Mouse (Mus musculus): ENCODE measurements around the gene Cdkl3.

Gene Cdkl3

DNA sequence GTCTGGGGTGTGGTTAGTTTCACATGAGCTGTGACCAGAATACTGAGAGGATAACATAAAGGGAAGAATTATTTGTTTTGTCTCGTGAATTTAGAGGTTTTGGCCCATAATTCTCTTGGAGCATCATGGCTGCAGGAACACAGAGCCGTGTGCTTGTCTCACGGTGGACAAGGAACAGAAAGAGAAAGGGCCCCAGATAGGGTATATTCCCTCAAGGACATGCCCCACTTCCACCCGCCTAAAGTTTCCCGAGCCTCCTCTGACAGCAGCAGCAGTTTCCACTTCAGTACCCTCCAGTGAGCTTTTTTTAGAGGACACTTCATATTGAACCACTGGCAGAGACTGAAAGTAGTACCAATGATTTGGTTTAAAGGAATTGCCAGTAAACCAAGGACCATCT, 7.5 kb downstream of the Cdkl3 start:
- DNase-seq (ENCODE audit: inconsistent ontology term) = no peak

DNA sequence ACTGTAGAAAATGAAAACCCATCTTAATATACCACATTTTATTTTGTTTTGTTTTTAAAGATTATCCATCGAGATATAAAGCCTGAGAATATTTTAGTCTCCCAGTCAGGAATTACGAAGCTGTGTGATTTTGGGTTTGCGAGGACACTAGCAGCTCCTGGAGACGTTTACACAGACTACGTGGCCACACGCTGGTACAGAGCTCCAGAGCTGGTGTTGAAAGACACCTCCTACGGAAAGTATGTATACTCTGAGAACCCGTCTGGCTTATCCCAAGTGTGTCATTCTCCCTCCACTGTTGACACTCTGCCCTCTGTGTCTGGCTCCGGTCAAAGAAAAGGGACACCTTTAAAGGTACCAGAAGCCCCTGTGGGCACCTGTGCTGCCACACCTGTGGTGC, 14.2 kb downstream of the Cdkl3 start:
- no peak for DNase-seq (ENCODE audit: inconsistent ontology term)

DNA sequence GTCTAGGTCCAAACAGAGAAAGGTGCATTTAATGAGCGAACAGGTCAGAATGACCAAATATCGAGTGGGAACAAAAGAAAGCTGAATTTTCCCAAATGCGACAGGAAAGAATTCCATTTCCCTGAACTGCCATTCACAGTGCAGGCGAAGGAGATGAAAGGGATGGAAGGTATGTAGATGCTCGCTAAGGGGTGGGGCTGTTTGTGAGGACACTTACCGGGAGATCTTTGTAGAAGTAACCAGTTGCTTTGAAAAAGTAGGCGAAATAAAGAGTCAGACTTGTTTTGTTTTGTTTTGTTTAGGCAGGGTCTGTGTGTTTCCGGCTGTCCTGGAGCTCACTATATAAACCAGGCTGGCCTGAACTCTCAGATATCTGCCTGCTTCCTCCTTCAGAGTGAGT, 28.3 kb downstream of the Cdkl3 start:
- no peak for DNase-seq (ENCODE audit: inconsistent ontology term)

DNA sequence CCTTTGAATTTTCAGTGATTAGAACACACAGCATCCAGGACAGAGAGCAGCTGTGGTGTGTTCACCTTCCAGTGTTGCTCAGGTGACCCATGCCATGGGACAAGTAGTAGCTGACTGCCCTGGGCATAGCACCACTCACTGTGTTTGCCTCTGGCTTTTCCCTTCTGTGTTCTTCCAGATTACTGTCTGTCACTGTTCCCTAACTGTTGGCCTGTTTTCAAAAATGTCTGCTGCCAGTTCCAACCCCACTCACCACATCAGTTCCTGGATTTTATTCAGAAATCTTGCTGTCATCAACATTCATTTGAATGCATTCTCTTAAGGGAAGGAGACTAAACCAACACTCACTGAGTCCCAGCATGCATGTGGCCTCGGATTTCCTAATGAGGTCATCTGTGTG, 29.9 kb downstream of the Cdkl3 start:
- peak; percentile 84 for DNase-seq (ENCODE audit: inconsistent ontology term)

DNA sequence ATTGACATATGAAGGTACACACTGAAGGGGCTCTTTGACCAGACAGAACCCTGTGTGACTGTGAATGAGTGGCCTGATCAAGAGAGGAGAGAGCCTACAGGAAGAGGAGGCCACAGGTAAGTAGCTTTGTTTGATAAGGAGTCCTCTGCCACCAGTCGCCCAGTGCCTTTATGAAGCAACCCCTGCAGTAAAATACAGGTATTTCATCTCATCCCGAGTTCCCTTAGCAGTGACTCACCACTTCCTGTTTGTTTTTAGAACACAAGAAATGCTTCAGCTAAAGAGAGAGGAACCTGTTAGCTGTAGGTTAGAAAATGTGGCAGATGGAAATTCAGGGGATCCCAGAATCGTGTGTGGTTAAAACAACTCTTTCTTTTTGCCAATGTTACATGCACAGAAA, 31.9 kb downstream of the Cdkl3 start:
- DNase-seq (ENCODE audit: inconsistent ontology term) = no peak

DNA sequence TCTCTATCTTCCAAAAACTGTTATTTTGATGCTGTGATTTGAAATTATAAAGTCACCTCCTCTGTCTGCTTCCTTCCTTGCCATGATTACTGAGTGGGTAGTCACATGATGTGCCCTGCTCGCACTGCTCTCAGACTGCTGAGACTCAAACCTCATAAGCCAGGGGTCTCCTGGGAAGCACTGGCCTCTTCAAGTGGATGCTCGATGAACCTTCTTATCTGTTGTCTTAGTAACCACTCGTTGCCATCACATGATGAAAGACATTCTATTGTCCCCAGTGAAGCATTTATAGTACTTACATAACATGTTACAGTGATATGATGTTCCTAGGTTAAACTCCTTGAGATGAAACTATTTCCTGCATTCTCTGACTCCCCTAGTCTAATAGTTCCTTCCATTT, 33.6 kb downstream of the Cdkl3 start:
- DNase-seq (ENCODE audit: inconsistent ontology term) = no peak

DNA sequence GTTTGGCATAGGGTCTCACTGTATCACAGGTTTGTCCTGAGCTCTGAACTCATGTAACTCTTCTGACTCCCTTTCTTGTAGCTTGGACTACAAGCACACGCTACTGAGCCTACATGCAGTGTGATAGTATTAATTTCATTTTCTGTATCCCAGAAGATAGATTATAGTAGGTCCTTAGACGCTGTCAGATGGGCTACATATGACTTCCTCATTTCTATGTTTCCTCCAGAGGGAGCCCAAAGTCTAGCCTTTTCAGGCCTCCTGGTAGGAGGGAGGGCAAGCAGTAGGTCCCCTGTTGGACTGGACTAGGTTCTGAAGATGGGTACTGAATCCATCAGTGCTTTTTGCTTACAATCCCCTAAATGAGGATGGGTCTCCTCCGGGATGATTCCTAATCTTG, 39.2 kb downstream of the Cdkl3 start:
- DNase-seq (ENCODE audit: inconsistent ontology term) = no peak

DNA sequence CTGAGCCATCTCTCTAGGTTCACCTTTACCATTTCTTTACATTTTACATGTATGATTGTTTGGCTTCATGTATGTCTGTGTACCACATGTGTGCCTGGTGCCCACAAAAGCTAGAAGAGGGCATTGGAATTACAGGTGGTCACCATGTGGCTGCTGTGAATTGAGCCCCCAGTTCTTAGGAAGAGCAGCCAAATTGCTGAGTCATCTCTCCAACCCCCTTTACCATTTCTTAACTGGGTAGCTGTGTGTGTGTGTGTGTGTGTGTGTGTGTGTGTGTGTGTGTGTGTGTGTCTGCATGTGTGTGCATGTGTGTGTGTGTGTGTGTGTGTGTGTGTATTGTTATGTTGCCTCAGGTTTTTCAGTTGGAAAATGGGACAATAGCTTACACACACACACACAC, 40.1 kb downstream of the Cdkl3 start:
- no peak for DNase-seq (ENCODE audit: inconsistent ontology term)

DNA sequence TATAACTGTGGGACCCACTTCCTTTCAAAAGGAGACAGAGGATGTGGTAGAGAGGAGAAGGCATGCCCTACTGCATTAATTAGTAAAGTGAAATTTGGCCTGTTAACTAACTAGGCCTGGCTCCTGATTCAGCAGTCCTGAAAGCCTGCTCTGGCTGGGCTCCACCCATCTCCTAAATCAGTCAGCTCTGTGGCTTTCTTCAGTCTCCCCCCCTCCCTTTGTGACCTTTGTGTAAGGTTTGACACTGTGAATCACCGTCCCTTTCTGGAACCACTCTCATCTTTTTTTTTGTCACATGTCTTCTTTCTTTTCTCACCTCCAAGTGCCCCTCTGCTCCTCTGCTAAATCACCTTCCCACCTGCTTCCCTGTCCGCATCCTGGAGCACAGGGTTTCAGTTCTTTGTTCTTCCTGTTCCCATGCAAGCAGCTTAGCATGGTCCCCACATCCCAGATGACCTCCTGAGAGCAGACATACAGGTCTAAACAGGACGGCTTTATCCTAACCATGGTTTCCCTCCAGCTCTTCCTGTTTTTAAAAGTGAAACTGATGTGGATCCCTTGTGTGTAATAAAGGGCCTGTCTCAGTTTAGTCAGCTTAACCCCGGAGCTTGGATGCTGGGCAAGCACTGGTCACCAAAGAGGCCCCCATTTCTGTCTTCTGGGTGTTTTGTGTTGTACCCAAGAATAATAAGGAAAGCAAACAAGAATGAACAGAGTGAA, 42.6 kb downstream of the Cdkl3 start:
- DNase-seq (ENCODE audit: inconsistent ontology term) = peak; percentile 56

DNA sequence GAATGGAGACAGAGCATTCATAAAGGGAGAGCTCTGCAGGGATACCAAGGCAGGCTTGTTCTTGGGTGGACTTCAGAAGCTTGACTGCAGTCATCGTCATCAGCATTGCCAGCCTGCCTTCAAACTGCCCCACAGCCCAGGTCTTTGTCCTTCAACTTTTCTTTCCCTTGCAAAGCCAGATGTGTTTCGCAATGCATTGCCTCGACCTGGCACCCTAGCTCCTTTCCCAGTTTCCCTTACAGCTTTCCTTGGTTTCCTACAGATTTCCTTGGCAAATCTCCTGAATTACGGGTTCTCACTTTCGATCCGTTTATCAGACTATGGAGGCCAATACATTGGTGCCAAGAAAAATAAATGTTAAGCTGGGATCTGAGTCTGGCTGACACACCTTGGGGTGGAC, 49.4 kb downstream of the Cdkl3 start:
- peak; percentile 13 for DNase-seq (ENCODE audit: inconsistent ontology term)

DNA sequence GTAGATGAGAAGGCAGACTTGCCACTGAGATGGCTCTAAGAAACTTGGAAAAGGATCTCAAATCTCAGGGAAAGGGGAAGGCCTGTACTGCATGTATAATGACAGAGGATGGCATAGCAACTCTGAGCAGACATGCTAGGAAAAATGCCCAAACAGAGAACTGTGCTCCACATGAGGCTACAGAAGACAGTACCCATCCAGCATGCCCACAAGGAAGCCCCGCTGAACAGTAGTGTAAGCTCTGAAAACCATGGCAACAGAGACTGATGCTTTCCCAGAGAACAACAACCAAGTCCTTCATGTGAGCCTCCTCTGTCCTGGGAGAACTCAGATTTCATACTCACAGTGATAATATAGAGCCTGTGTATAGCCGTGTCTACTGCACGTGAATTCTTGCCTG, 50.7 kb downstream of the Cdkl3 start:
- DNase-seq (ENCODE audit: inconsistent ontology term) = no peak

DNA sequence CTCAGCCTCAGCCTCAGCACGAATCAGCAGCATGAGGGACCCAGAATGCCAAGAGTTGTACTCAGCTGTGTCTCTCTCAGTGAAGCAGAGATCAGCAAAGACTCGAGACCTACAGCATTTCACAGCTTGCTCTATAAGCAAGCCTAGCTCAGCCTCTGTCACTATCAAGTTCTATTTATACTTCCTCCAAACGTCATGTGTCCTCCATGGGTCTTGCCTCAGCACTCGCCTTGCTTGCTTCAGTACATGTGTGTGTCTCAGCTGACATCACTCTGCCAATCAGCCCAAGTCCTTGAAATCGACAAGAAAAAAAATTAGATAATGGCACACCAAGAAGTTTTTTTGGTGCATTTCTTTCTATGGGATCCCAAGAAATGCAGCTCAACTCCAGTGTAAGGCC, 52.2 kb downstream of the Cdkl3 start:
- DNase-seq (ENCODE audit: inconsistent ontology term) = no peak

DNA sequence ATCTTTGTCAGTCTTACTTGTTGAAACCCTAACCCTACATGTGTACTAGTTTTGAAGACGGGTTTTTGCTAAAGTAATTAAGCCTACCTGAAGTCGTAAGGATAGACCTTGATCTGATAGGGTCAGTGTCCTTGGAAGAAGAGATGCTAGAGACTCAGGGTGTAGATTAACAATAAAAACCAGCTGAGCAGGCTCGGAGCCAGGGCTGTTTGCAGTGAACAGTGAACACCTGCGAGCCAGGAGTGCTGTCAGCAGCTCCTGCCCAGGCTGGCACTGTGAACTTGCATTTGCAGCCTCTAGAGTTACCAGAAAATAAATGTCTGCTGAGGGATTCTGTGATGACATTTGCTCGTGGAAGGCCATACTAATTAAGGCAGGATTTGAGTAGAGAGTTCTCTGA, 55.0 kb downstream of the Cdkl3 start:
- DNase-seq (ENCODE audit: inconsistent ontology term) = no peak

DNA sequence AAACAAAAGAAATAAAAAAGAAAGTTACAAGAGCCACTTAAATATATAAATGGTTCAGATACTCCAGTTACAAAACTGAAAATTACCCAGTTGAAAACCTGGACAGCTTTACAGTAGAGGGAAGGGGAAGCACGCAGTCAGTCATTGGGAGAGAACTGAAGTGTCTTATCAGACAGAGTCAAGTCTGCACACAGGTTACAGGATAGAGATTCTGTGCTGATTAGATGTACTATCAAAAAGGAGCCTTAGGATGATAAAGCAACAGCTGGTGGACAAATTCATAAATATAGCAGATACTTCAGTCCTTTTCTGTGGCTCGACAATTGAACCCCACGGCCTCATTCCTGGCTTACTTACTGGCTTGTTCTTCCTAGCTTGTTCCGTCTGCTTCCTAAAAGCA, 56.3 kb downstream of the Cdkl3 start:
- DNase-seq (ENCODE audit: inconsistent ontology term) = no peak

DNA sequence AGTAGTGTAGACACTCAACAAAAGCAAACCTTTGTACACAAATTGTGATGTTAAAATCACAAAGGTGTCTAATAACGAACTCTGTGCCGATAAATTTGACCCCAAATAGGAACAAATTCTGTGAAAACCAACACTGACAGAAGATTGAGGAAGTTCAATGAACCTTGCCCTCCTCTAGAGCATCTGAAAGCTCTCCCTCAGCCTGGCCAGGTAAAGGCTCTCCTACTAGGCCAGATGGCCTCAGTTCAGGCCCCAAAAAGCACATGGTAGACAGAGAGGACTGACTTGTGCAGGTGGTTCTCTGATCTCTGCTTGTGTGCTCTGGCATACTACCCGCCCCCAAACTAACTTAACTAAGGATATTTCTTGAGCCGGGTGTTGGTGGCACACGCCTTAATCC, 58.4 kb downstream of the Cdkl3 start:
- no peak for DNase-seq (ENCODE audit: inconsistent ontology term)

DNA sequence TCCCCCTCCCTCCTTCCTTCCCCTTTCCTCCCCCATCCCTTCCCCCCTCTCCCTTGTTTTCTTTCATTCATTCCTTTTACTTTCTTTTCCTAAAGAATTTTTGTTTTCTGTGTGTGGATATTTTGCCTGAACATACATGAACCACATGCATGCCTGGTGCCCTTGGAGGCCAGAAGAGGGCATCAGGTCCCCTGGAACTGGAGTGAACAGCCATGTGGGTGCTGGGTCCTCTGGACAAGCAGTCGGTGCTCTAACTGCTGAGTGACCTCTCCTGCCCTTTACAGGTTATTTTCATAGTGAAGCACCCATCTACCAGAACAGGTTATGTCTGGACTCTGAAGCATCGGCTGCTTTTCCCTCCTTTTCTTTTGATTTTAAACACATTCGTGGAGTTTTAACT, 60.4 kb downstream of the Cdkl3 start:
- no peak for DNase-seq (ENCODE audit: inconsistent ontology term)

DNA sequence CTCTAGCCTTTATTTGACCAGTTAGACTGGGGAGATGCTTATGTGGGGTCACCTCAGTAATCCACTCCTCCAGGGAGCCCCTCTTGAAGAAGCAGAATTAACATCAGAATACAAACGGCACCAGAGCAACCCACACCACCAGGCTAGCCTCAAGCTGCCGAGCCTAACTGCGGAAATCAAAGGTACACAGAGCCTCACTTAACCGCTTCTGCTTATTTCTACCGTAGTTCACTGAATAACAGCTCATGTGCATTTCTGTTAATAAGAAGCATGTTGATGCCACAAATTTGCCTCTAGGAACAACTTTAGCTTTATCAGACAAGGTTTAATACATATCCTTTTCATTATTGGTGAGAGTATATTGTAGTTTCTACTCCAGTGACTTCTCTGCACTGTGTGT, 61.8 kb downstream of the Cdkl3 start:
- DNase-seq (ENCODE audit: inconsistent ontology term) = no peak

DNA sequence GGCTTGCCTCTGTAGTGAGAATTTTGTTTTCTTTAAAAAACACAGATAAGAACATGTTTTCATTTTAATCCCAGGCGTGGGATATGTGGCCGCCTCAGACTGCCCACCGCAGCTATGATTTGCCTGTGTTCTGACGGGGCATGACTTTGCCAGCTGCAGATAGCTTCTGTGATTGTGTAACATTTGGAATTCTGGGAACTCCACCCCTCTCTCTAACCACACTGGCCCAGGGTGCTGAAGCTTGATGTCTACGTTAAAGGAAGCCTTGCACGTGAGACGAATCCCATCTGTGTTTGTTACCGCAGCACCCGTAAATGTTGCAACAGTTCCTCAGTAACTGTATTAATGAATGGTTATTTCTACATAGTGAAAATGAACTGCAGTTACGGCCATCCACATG, 67.7 kb downstream of the Cdkl3 start:
- DNase-seq (ENCODE audit: inconsistent ontology term) = no peak

DNA sequence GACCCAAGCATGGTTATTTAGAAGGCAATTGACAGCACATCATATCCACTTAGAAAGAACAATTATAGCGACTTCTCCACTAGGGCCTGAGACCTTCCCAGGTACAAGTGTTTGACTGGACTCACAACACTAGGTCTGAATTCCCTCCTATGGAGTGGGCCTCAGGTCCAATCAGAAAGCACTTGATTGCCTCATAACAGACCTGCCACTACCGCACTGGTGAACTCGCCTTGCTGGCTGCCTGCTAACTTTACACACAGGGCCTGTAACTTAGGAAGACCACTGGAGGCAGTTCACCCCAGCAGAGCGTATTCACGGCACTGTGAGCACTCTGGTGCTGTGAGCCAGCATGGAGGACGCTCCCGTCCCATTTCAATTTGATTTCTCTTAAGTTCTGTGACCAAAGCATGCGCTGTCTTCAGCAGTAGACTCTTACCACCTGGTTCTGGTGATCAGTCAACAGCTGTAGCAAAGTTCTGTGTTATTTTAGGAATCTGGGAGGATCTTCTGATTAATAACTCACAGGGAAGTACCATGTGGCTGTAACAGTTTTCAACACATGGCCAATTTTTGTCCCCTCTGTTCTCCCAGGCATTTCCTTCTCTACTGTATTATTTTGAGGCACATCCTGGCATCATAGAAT, 69.6 kb downstream of the Cdkl3 start:
- no peak for DNase-seq (ENCODE audit: inconsistent ontology term)

DNA sequence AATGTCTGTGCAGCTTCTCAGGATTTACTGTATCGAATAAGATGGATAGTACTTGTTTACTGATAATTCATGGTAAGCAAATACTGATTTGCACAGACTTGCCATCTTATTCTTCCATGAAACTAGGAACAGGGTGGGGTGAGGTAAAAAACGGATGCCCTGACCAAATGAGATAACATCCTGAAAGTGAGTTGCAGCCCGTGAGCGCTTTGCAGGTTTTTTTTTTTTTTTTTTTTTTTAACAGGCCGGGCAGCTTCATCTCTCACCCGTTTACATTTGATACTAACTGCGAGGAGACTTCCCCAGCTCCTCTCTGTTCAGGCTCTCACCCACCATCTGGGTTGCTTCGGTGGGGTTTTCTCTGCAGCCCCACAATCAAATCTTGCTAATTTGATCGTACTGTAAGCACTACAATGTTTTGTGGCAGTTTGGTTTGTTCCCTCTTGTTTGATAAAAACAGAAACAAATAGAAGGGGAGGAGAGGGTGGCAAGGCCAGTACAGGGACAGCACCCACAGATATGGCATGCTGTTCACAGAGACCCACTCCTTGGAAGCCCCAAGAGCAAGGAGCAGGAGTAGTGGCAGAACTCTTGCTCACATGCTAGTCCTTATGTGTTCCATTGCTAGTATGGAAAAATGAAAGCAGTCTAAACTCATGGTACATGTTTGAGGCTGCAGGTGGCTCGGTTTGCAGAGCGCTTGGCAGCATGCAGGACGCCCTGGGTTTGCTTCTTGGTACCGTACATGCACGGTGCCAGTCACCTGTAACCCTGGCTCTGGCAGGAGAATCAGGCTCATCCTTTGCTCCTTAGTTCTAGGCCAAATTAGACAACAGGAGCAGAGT, 70.8 kb downstream of the Cdkl3 start:
- DNase-seq (ENCODE audit: inconsistent ontology term) = no peak

DNA sequence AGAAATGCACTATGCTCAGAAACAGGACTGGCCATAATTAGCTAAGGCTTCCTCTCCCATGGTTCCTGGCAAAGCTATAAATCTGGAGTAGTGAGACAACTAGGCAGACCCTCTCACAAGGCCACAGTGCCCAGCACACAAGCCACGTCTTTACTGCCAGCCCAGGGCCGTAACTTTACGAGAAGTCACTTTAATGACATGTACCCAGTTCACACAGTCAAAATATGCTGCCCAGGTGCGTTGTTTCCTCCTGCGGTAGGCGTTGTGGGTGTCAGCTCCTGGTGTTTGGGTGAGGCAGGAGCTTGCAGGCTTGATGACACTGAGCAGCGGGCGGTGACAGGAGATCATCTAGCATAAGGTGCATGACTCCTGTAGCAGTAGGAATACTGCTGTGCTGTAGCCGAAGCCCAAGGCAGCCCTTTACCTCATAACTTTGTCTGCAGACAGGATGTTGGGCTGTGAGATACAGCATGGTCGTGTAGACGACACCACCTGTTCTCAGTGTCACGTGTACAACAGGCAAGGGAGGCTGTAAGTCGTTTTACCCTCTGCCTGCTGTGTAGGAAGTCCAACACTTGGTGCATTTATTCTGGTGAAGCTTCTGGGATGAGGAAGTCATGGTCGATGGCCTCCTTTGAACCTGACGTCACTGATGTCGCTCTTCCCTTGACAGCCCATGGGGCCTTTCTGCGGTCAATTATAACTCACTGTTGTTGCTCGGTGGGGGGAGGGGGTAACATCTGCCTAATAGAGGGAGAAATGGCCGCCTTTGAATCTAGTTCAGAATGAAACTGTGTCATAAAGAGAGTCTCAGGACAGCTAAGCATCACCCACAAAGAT, 72.0 kb downstream of the Cdkl3 start:
- no peak for DNase-seq (ENCODE audit: inconsistent ontology term)

DNA sequence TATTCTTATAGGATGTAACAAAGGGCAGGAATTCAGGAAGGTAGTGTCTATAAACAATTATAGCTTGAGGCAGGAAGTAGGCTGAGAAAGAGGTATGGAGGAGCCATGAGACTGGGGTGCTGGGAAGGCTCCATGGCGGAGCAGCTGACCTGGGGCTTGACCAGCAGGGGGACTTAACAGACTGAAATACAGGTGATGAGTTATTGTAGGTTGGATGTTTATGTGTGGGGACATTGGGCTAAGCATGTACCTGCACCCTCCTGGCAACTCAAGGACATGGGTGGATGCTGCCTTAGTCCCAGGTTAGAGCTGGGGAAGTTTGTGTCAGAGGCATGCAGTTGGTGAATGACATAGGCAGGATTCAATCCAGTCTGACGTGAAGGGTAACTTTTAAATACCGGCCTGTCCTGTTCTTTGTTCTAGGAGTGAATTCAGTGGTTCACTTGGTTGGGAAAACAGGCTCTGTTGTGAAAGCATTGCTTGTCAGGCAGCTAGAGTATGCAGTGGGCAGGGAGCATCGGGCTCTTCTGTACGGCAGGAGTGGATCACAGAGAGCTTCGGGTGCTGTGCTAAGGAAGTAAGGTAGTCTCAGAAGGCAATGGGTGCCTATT, 72.8 kb downstream of the Cdkl3 start:
- no peak for DNase-seq (ENCODE audit: inconsistent ontology term)
